Mouse (Mus musculus): ENCODE measurements around the gene Vgll3.
A peak's percentile ranks its signal among the peaks of the same experiment; 100 is the strongest.

Gene Vgll3

DNA sequence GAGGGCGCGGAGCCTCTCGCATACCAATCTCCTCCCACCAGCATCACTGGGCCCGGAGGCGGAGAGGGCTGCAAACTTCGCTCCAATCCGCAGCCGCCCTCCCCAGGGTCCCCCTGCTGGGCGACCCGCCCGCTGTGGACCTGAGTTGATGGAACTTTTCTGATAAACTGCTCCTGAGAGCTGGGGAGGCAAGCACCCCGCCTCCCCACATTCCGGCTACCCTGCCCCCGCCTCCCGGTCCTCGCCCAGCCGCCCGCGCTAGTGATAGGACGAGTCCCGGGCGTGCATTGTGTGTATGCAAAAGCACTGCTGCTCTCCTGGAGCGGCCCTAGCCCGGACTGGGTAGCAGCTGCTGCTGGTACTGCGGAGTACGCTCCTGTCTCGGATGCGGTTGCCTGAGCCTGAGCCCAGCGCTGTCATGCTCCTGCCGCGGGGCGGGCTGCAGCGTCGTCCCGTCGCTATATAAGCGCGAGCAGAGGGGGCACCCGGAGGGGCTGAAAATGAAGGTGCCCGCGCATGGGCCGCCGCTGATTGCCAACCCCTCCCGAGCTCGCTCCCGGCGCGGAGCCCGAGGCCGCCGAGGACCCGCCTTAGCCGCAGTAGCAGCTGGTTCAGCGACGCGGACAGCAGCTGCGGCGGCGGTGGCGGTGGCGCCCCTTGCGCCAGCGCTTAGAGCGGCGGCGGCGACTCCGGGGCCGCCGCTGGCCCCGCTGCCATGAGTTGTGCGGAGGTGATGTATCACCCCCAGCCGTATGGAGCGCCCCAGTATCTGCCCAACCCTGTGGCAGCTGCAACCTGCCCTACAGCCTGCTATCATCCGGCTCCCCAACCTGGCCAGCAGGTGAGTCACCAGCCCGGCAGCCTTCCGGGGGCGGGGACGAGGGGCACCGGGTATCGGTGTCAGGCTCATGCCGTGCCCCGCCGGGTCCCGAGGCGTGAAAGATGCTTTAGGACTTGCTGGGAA is at the start of gene Vgll3:
Gene Vgll3 (plus strand): TSS at position 340 of the 964 bp plus-strand sequence.
- peak; percentile 96 for DNase-seq (ENCODE audit: low read depth, low spot score)

DNA sequence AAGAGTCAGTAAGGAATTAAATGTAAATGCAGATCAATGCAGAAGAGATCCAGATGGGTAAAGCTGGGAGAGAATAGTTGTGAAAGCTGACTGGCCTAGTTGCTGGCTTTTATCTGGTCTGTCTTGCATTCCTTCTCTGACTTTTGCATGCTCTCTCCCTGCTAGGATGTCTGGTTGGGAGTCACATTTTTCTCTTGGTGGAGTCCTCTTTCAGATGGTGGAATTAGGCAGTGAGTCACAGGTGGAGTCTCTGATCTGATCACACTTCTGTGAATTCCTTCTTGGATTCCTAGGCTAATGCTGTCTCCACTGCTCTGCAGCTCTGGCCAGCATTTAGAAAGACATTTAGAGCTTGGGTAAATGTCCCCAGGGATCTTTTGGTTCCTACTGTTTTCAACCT is 49.1 kb upstream of the Vgll3 start:
- DNase-seq (ENCODE audit: low read depth, low spot score) = no peak

GRCm38 (mm10) chr16:65785959-65786358 is 29.1 kb upstream of the Vgll3 start:
- no peak for DNase-seq (ENCODE audit: low read depth, low spot score)

DNA sequence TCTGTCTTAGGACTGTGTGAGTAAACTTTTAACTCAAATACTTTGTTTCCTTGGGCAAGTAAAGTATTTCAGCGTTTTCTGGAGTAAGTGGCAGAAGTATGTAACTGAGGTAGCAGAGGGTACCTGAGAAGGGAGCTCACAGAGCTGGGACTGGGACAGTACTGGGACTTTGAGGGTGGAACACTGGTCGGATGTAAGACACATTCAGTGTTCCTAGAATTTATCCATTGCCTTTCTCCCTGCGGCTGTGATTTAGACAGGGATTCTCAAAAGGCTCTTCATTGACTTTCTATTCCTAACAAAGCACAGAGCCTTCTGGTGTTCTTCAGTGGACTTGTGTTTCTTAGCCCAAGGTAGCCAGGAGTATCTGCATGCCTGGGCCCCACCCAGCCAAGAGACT is 1.0 kb downstream of the Vgll3 start:
- DNase-seq (ENCODE audit: low read depth, low spot score) = no peak

- no peak for DNase-seq (ENCODE audit: low read depth, low spot score)
Observed at GRCm38 (mm10) chr16:65818779-65819178, 3.7 kb downstream of the Vgll3 start.

DNA sequence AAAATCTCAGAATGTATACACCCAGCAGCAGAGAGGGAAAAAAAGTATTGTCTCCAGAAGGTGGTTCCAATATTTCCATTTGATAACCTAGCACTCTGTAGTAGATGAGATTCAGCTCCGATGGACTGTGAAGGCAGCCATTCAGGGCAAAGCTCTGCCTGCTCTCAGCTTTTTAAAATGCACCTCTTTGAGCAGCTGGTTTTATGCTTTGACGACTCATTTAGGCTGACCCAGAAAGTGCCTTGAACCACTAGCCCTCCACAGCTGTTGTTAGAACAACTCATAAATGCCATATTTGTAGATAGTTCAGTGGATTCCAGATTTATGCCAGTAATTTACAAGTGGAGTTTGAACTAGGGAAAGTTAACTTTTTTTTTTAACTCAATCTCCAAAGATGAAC is 5.7 kb downstream of the Vgll3 start:
- DNase-seq (ENCODE audit: low read depth, low spot score) = no peak

GRCm38 (mm10) chr16:65823721-65824120 is 8.7 kb downstream of the Vgll3 start:
- no peak for DNase-seq (ENCODE audit: low read depth, low spot score)

GRCm38 (mm10) chr16:65828141-65828565 is 13.1 kb downstream of the Vgll3 start:
- peak; percentile 10 for DNase-seq (ENCODE audit: low read depth, low spot score)

DNA sequence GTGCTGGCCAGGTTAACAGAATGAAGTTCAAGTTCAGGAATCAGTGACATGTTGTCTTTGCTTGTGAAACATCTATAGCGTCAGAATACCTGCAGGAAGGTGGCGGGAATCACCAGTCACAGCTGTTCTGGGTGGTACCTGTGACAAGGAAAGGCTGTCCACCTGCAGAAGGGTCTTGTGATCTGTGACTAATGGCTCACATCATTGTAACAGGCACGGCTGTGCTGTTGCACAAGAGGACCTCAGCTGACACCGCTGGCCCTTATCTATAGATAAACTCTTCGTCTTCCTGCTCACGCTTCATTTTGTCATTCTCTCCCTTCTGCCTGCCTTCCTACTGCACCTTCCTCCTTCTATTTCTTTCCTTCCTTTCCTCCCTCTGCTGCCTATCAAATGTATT is 14.0 kb downstream of the Vgll3 start:
- no peak for DNase-seq (ENCODE audit: low read depth, low spot score)

DNA sequence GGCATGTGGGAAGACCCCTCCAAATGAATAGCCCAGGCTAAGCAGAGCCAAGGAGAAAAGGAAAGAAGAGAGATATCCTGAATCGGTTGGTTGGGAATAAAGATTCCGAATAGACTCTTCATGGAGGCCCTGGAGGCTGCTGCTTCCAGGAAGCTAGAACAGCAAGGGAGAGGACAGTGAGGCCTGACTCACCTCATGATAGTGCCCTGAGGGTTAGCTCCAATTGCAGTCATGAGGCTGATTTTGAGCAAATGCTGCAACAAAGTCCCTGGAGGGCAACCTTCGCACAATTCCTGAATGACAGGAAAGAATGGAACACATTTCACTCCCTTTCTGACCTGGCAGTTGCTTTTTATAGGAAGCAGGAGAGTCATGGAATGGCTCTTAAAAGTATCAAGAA is 19.7 kb downstream of the Vgll3 start:
- no peak for DNase-seq (ENCODE audit: low read depth, low spot score)

- DNase-seq (ENCODE audit: low read depth, low spot score) = no peak
Observed at GRCm38 (mm10) chr16:65850126-65850525, 35.1 kb downstream of the Vgll3 start.

- no peak for DNase-seq (ENCODE audit: low read depth, low spot score)
Observed at GRCm38 (mm10) chr16:65864471-65864870, 49.4 kb downstream of the Vgll3 start.

DNA sequence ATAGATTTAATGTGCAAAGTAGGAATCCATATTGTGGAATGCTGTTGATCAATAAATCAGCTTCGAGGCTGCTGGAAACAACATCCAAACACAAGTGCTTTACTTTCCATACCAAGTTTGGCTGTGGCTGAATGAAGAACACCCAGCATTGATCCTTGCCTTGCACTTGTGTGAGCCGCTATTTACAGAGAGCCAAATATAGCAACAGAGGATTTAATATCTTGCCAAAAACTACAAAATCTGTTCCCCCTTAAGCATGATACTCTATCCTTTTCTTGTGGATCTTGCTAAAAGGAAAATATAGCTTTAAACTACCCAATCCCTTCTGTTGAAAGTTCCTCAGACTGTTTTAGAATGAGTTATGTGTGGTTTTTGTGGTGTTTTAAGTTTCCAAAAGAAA is 52.9 kb downstream of the Vgll3 start:
- no peak for DNase-seq (ENCODE audit: low read depth, low spot score)

GRCm38 (mm10) chr16:65868933-65869332 is 53.9 kb downstream of the Vgll3 start:
- DNase-seq (ENCODE audit: low read depth, low spot score) = peak; percentile 2

GRCm38 (mm10) chr16:65888940-65889339 is 73.9 kb downstream of the Vgll3 start:
- no peak for DNase-seq (ENCODE audit: low read depth, low spot score)
